23 mouse cellular contexts compared by ENCODE assay signal in genomic region chr7:45723301-45723700, GRCm38 (mm10). TPM values are rescaled to one million over a fixed set of nuclear protein-coding genes. Genes with fewer than 3 reads are reported as not detected.
"Had no signal": no experiment of that assay in that cellular context is flagged by ENCODE, and none has a peak within 500 bp of the region (broad histone marks: within the 10 kb centered on the region; RNA-seq: fewer than 3 reads in every experiment).

No protein-coding gene starts in this region.

- ATAC-seq: lung, postnatal 0 days had no signal

- DNase-seq: kidney, adult 2 months; kidney, postnatal 14 days; left cerebral cortex, postnatal 4 days; lung, adult 2 months; lung, postnatal 36 days; midbrain, embryonic 14.5 days; retina, postnatal 1 day; thymus, adult 2 months; thymus, postnatal 25 days had no signal

- H3K27me3 ChIP-seq: kidney, embryonic 15.5 days; limb, embryonic 13.5 days; neural tube, embryonic 13.5 days had no signal

- H3K4me3 ChIP-seq: kidney, embryonic 15.5 days; limb, embryonic 13.5 days; neural tube, embryonic 13.5 days had no signal

- H3K27ac ChIP-seq: kidney, embryonic 15.5 days; limb, embryonic 13.5 days; liver, embryonic 14.5 days; neural tube, embryonic 13.5 days had no signal

RNA-seq across cellular contexts. Expression of gene Spaca4, which starts 2.3 kb away (rescaled TPM):
- total RNA-seq: layer of hippocampus, adult 8-10 months; layer of hippocampus, postnatal 14 days; left cerebral cortex, adult 18-20 months; left cerebral cortex, postnatal 10 days; left cerebral cortex, postnatal 4 days; liver, adult 2 months; megakaryocyte progenitor cell, adult 5-6 weeks; monocyte, adult 5-6 weeks had no signal
- polyA plus RNA-seq: kidney, embryonic 15.5 days; large intestine, adult 2 months; limb, embryonic 13.5 days; liver, adult 2 months; liver, embryonic 14.5 days; lung, adult 2 months; lung, postnatal 0 days; midbrain, embryonic 14.5 days; neural tube, embryonic 13.5 days; thymus, adult 2 months; urinary bladder, adult 2 months had no signal
